Mouse (Mus musculus) heart, embryonic 11.5 days (tissue): Measurements from ENCODE around the gene Sipa1. TPM values are rescaled to one million over a fixed set of nuclear protein-coding genes. Genes with fewer than 3 reads are reported as not detected.
A peak's percentile ranks its signal among the peaks of the same experiment; 100 is the strongest.

Source experiments
- ATAC-seq: fragments of 200-750 bp; cut with Nextera tagmentation; replicated peaks from 2 replicates; pipeline ENCODE4 v1.8.0; 2017; ENCODE audit warnings: moderate library complexity; ENCODE audit not compliant: insufficient number of reproducible peaks, low FRiP score, low TSS enrichment
- H3K27ac ChIP-seq: fragments of 300-500 bp; sonication (generic); 2 replicates; pipeline ENCODE4 v1.5.1; 2014; ENCODE audit warnings: mild to moderate bottlenecking, low read depth, low read length
- H3K27me3 ChIP-seq: fragments of 300-500 bp; sonication (generic); 2 replicates; pipeline ENCODE4 v1.6.1; 2014; ENCODE audit warnings: mild to moderate bottlenecking, low read length, mixed read lengths; ENCODE audit not compliant: control insufficient read depth, insufficient read depth
- H3K36me3 ChIP-seq: fragments of 300-500 bp; sonication (generic); 2 replicates; pipeline ENCODE4 v1.6.1; 2014; ENCODE audit warnings: mild to moderate bottlenecking, low read length, moderate library complexity, mixed read lengths; ENCODE audit not compliant: control insufficient read depth, insufficient read depth
- H3K4me1 ChIP-seq: fragments of 300-500 bp; sonication (generic); 2 replicates; pipeline ENCODE4 v1.6.1; 2014; ENCODE audit warnings: low read length; ENCODE audit not compliant: control insufficient read depth, insufficient read depth
- H3K4me2 ChIP-seq: fragments of 300-500 bp; sonication (generic); 2 replicates; pipeline ENCODE4 v1.6.1; 2014; ENCODE audit warnings: mild to moderate bottlenecking, moderate library complexity
- H3K4me3 ChIP-seq: fragments of 300-500 bp; sonication (generic); 2 replicates; pipeline ENCODE4 v1.5.1; 2014; ENCODE audit warnings: low read depth, low read length
- H3K9ac ChIP-seq: fragments of 300-500 bp; sonication (generic); 2 replicates; pipeline ENCODE4 v1.6.1; 2014; ENCODE audit warnings: mild to moderate bottlenecking, low read depth, low read length, moderate library complexity
- H3K9me3 ChIP-seq: fragments of 300-500 bp; sonication (generic); replicated peaks from 2 replicates; pipeline ENCODE4 v1.6.1; 2016; ENCODE audit warnings: low read length; ENCODE audit not compliant: control insufficient read depth
- WGBS: fragments of 180-500 bp; shearing (Covaris S2); extraction: QIAGEN DNeasy Blood & Tissue Kit; methylation state at CpG from one replicate; pipeline ENCODE4 v1.1.7; 2014; ENCODE audit not compliant: insufficient replicate concordance; 5-methylcytosine and 5-hydroxymethylcytosine counted together
- polyA plus RNA-seq: library from polyadenylated mRNA; unstranded; fragments of >200 nt; fragmentation: Nextera tagmentation; extraction: Ambion mirVana; gene quantifications from 2 replicates; pipeline ENCODE4 v1.2.1, GENCODE M21; 2014

Gene Sipa1
- polyA plus RNA-seq, 1 experiment from 2014 or later: 15.8 TPM

- H3K9ac ChIP-seq: no peak overlapping the region
- ATAC-seq: no peak
- no peak overlapping the region for H3K27ac ChIP-seq
- no peaks in the 10 kb centered on the region for H3K27me3 ChIP-seq
- no peaks in the 10 kb centered on the region for H3K9me3 ChIP-seq
- no peak overlapping the region for H3K4me2 ChIP-seq
- no peak overlapping the region for H3K4me3 ChIP-seq
- H3K4me1 ChIP-seq: no peaks in the 10 kb centered on the region
- H3K36me3 ChIP-seq: no peaks in the 10 kb centered on the region
These were observed 33.6 kb downstream of the Sipa1 start for GRCm38 (mm10) chr19:5629907-5630306.

- ATAC-seq: no peak
- no peak overlapping the region for H3K27ac ChIP-seq
- no peaks in the 10 kb centered on the region for H3K9me3 ChIP-seq
- H3K4me2 ChIP-seq: no peak overlapping the region
- H3K27me3 ChIP-seq: no peaks in the 10 kb centered on the region
- H3K4me3 ChIP-seq: no peak overlapping the region
- 80% methylated on average over 8 of the region's 8 CpGs for WGBS
- H3K36me3 ChIP-seq: no peaks in the 10 kb centered on the region
- H3K9ac ChIP-seq: no peak overlapping the region
- no peaks in the 10 kb centered on the region for H3K4me1 ChIP-seq
These were observed 38.2 kb downstream of the Sipa1 start for GRCm38 (mm10) chr19:5625311-5625710.

- H3K27ac ChIP-seq: no peak overlapping the region
- no peak overlapping the region for H3K4me3 ChIP-seq
- H3K4me2 ChIP-seq: no peak overlapping the region
- WGBS: 61% methylated on average over 5 of the region's 5 CpGs
- H3K27me3 ChIP-seq: no peaks in the 10 kb centered on the region; the same call in 1 of the 2 replicates
- no peaks in the 10 kb centered on the region for H3K4me1 ChIP-seq
- H3K9ac ChIP-seq: no peak overlapping the region
- H3K36me3 ChIP-seq: no peaks in the 10 kb centered on the region
- ATAC-seq: no peak
- no peaks in the 10 kb centered on the region for H3K9me3 ChIP-seq
These were observed 41.6 kb downstream of the Sipa1 start for GRCm38 (mm10) chr19:5621884-5622283.

- no peaks in the 10 kb centered on the region; the same call in 1 of the 2 replicates for H3K27me3 ChIP-seq
- H3K9ac ChIP-seq: no peak overlapping the region
- no peaks in the 10 kb centered on the region for H3K36me3 ChIP-seq
- no peak overlapping the region for H3K27ac ChIP-seq
- ATAC-seq: no peak
- H3K4me3 ChIP-seq: no peak overlapping the region
- H3K4me2 ChIP-seq: no peak overlapping the region
- 73% methylated on average over 4 of the region's 4 CpGs for WGBS
- no peaks in the 10 kb centered on the region for H3K4me1 ChIP-seq
- H3K9me3 ChIP-seq: no peaks in the 10 kb centered on the region
These were observed 43.5 kb downstream of the Sipa1 start for GRCm38 (mm10) chr19:5620007-5620406.

- Histone ChIP-seq H3K9me3 (no peaks in the 10 kb centered on the region), H3K4me2 (no peak overlapping the region), H3K36me3 (no peaks in the 10 kb centered on the region), H3K4me1 (peaks cover 5% of the 10 kb centered on the region; the same call in 1 of the 2 replicates), H3K27ac (no peak overlapping the region), H3K9ac (no peak overlapping the region), H3K27me3 (no peaks in the 10 kb centered on the region; the same call in 1 of the 2 replicates), H3K4me3 (no peak overlapping the region)
- WGBS: 60% methylated on average over 2 of the region's 2 CpGs
- ATAC-seq: no peak
These were observed 48.6 kb downstream of the Sipa1 start for GRCm38 (mm10) chr19:5614953-5615352.

- peaks cover 11% of the 10 kb centered on the region for H3K4me1 ChIP-seq
- H3K36me3 ChIP-seq: no peaks in the 10 kb centered on the region
- no peak overlapping the region for H3K4me3 ChIP-seq
- no peaks in the 10 kb centered on the region for H3K9me3 ChIP-seq
- ATAC-seq: no peak
- no peak overlapping the region for H3K27ac ChIP-seq
- no peaks in the 10 kb centered on the region for H3K27me3 ChIP-seq
- 60% methylated on average over 3 of the region's 3 CpGs for WGBS
- no peak overlapping the region for H3K4me2 ChIP-seq
- no peak overlapping the region for H3K9ac ChIP-seq
These were observed 50.6 kb downstream of the Sipa1 start for GRCm38 (mm10) chr19:5612762-5613411.

GRCm38 (mm10) chr19:5611973-5612372, 51.5 kb downstream of the Sipa1 start:
- no peak for ATAC-seq
- Histone ChIP-seq H3K9me3 (no peaks in the 10 kb centered on the region), H3K4me1 (peaks cover 11% of the 10 kb centered on the region), H3K4me2 (no peak overlapping the region), H3K36me3 (no peaks in the 10 kb centered on the region), H3K27me3 (no peaks in the 10 kb centered on the region), H3K27ac (no peak overlapping the region), H3K4me3 (no peak overlapping the region), H3K9ac (no peak overlapping the region)
- WGBS: 81% methylated on average over 1 of the region's 1 CpGs

GRCm38 (mm10) chr19:5609547-5610404, 53.7 kb downstream of the Sipa1 start, which contains the start of gene Kat5:
Gene Kat5 (minus strand): TSS chr19:5610237.
- Histone ChIP-seq H3K36me3 (peaks cover 13% of the 10 kb centered on the region), H3K4me3 (peak within 1 kb of the TSS; percentile 69), H3K4me1 (peaks cover 11% of the 10 kb centered on the region), H3K27me3 (no peaks in the 10 kb centered on the region), H3K27ac (peak within 1 kb of the TSS; percentile 97), H3K4me2 (peak within 1 kb of the TSS; percentile 71), H3K9me3 (no peaks in the 10 kb centered on the region), H3K9ac (peak within 1 kb of the TSS; percentile 92)
- peak; percentile 88 for ATAC-seq
- under 1% methylated on average over 51 of the region's 55 CpGs for WGBS
